Mouse (Mus musculus) cerebellum, adult 8-10 months (tissue): ENCODE measurements around the gene 2410004P03Rik.
"Not testable (repeated sequence)": the region's sequence is repeated elsewhere in the genome, so short reads cannot be mapped to it uniquely, and the experiment has no call there.

ENCODE experiments used
- DNase-seq: peaks from one replicate; pipeline ENCODE4 v3.0.0; 2022

2410004P03Rik gene

DNA sequence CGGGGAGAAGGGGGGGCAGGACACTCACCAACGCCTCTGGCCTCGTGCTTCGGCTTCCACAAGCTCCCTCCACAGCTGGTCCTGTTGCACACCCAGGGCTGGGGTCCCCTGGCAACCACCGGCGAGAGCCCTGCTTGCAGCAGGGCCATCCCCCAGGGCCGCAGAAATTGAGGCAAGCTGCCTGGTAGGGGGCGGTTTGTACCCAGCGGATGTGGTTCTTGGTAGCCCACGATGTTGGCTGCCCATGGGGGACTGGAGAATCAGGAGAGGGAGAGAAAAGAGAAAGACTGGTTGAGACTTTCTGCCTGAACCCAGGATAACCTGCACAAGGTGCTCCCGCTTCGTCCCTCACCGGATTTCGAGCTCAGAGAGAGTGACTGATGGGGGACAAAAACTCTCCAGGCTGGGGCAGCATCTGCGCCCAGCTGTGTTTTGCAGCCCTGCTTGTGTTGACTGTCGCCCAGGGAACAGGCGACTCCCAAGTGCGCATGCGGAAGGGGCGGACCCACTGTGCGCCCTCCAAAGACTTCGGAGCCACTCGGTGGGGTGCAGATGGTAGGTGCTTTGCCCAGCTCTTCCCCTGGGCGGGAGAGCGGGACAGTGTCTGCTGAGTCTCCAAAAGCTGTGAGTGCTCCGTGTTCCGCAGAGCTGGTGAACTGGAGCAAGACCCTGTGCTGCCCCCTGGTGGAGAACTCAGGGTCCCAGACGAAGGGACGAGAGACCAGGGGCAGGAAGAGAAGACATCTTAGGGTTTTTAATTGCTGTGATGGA is at the start of gene 2410004P03Rik:
TSS of gene 2410004P03Rik (minus strand) at position 628 of the 771 bp plus-strand sequence.
- peak; percentile 38 for DNase-seq

DNA sequence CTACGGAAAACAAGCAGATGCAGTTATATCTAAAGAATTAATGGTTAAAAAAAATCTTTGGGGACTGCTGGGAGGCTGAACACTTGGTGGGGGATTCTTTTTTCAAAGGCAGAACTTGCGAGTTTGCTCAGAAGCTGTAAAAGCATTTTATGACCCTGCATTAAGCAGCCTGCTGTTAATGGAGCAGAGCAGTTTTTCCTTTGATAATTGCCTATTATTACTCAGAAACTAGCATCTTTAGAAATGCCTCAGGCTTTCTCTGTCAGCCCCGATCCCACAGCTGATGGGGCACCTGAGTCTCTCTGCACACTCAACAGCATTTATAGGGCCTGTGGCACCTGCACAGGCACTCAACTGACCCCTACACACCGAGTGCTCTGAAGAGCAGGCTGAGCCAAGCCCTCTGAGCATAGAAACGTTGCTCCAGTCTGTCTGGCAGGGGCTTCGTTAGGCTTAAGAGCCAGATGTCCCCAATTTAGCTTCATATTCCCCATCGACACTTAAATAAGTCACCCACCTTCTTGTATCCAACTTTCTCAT is 49.7 kb upstream of the 2410004P03Rik start:
- no peak for DNase-seq

DNA sequence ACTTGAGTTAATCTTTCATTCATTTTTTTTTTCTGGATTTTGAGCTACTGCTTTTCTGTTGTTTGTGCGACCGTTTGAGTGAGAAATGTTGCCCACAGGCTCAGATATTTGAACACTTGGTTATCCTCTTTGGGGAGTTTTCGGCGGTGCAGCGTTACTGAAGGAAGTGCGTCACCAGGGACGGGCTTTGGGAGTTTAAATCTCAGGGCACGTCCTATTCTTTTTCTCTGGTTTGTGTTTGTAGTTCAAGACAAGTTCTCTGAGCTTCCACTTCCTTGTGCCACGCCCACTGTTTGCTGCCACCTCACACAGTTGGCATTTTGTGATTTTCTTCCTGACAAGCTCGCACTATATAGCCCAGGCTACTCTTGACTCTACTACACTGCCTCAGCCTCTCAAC is 47.0 kb upstream of the 2410004P03Rik start:
- DNase-seq: no peak

DNA sequence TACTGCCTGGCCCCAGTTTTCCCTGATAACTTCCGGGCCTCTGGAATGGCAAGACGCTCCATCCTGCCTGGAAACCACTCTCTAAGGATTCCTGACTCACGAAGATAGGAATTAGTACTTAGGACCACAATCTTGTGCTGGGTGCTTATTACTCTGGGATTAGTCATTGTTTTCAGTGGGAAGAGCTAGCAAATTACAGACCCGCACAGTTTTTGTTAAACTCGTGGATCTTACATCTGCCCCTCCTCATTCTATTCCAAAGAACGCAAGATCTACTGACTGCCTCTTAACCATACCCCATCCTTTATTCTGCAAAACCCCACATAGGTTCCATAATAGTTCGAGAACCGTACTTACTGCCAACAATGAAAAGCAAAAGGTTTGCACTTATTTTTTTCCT is 45.6 kb upstream of the 2410004P03Rik start:
- no peak for DNase-seq

DNA sequence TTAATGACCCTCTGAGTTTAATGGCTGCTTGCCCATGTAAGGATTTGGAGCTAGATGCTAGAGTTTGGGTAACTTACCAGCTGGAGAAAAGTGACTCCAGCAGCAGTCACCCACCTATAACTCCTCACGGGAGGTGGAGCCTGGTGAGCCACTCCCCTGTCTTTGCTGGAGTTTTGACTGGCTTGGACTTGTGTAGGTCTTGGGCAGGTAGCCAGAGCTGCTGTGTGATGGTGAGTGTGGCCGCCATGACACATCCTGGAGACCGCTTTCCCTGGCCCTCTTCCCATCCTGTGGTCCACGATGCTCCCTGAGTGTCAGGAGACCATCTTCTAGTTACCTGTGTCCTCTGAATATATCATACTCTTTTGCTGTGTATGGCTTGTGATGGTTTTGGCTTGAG is 44.2 kb upstream of the 2410004P03Rik start:
- no peak for DNase-seq

DNA sequence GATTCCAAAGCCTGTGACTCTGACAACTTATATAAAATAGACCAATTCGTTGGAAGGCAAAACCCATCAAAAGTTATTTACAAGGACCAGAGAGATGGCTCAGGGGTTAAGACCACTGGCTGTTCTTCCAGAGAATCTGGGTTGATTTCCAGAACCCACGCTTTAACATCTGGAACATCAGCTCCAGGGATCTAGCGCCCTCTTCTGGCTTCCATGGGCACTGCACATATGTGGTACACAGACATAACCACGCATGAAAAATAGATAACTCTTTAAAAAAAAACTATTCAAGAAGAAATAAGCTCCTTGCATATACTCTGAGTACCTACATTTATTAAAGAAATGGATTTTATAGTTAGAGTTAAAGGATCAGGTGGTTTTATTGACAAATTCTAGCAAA is 43.2 kb upstream of the 2410004P03Rik start:
- DNase-seq: no peak

DNA sequence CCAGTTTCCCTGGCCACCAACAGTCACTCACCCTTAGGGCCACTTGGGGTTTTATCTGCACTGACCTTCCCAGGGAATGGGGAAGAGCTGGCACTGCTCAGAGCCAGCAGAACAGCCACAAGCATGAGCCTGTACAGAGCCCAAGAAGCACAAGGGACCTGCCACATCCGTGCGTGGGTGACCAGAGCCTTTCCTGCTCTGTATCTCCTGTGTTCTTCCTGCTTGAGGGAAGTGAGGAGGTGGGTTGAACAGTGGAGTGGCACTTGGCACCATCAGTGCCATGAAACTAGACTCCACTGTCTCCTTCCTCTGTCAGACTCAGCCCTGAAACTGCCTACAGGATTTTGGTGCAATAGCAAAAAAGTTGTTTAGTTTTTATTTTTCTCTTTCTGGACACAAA is 41.1 kb upstream of the 2410004P03Rik start:
- no peak for DNase-seq

DNA sequence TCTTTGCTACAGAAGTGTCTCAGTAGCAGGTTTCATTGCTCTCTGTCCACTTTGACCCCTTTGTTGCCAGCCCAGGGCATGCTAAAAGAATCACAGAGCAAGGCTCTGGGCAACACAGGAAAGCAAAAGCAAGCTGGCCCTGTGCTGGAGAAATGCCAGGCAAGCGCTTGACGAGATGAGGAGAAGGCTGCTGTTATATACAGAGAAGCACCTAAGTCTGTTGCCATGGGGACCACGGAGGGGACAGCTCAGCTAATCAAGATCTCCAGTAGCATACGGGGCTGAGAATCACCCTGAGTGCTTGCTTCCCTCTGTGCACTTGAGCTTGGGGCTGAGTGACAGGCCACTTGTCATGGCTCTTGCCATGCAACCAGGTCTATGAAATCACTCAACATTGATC is 39.5 kb upstream of the 2410004P03Rik start:
- DNase-seq: no peak

DNA sequence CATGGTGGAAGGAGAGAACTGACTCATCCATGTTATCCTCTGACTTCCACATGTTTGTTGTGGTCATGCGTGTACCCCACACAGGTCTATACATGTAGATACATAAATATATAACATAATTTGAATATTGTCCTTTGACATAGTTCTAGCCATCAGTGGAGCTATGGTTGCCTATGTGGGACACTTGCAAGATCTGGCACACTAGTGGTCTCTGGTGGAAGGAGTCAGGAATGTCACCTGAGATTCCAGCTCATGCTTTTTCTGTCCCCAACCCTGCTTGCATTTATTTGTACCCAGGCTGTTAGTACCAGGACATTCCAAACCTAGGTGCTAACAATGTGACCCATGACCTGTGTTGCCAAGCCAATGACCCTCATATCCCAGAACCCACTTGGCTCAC is 38.3 kb upstream of the 2410004P03Rik start:
- no peak for DNase-seq

DNA sequence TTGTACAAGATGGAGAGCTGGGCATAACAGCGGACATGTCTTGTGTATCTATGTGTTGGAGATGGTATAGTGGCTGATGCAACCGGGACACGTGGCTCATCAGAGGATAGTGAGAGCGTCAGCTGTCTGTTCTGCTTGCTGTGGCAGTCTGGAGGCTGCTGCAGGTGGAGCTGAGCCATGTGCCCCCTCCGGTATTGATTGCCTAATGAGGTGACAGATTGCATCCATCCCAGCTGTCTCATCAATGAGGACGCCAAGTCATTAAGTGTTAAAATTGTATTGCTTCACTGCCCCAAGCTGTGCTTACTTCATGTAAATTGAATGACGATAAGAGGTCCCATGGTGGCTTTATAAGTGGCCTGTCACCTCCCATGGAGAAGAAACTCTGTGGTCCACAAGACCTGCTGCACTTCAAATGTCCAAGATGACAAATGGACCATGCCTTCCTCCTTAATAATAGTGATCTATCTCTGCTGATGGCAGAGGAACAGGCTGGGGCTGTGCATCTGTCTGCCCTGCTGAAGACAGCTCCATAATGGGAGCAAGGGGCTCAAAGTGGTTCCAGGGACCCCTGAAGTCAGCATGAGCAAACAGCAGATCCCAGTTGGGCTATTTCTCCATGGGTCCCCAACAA is 37.6 kb upstream of the 2410004P03Rik start:
- no peak for DNase-seq

DNA sequence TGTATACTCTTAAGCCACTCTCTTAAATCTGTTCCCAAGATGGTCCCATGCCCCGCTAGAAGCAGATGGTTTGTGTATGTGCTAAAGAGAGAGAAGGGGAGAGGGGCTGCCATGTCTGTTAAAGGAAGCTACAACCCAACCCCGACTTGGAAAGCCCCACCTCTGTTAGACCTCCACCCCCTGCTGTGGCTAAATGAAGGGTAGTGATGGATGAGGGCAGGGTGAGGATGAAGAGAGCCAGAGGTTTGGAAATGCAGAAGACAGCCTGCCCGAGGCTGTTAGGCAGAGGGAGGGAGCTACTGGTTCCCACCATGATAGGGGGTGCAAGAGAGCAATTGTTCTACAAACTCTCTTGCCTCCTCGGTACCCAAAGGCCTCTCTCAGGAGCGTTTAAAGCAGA is 31.8 kb upstream of the 2410004P03Rik start:
- no peak for DNase-seq

DNA sequence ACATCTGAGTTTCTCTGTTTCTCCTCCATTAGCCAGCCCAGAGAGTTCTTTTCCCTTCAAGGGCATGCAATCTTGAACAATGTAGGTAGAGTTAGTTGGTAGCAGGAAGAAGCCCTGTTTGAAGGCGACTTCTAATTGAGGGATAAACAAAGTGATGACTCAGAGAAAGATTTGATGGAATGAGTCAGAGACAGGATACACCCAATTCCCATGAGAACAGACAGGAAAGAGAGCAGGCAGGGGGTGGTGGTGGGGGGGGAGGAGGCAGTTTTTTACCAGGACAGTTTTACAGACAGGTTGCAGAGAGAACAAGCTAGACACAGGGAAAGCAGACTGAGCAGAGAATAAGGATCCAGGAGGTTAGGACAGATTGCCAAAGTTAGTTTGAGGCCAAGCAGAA is 29.0 kb upstream of the 2410004P03Rik start:
- no peak for DNase-seq

DNA sequence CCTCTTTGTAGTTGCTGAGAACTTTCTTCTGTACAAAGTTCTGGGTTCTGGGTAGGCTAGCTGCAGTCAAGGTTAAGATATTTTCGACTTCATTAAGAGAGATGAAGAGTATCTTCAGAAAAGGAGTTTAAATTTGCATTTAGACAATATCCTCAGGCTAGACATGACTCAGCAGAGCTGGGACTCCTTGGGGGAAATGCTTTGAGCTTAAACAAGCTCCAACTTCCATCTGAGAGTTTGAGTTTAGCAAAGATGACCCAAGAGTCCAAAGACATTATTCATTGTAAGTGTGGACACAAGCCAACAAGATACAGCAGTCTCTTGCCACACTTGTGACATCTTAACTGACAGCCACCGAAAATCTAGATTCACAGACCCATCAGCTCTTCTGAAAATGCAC is 27.9 kb upstream of the 2410004P03Rik start:
- DNase-seq: no peak

DNA sequence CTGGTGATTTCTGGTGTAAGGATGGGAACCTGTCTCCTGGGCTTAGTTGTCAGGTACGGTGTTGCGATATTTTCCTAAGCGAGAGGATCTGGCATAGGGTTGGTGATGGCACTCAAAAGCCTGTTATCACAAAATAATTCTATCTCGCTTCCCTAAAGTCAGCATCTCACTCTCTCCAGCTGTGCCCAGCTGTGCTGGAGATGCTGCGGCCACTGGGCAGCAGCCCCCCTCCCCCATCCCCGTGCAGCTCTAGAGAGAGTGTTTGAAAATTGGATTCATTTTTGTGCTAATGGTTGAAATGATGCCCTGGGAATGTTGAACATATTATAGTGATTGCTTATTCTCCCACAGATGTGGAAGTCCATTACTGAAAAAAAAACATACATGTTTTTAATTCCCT is 26.7 kb upstream of the 2410004P03Rik start:
- no peak for DNase-seq

DNA sequence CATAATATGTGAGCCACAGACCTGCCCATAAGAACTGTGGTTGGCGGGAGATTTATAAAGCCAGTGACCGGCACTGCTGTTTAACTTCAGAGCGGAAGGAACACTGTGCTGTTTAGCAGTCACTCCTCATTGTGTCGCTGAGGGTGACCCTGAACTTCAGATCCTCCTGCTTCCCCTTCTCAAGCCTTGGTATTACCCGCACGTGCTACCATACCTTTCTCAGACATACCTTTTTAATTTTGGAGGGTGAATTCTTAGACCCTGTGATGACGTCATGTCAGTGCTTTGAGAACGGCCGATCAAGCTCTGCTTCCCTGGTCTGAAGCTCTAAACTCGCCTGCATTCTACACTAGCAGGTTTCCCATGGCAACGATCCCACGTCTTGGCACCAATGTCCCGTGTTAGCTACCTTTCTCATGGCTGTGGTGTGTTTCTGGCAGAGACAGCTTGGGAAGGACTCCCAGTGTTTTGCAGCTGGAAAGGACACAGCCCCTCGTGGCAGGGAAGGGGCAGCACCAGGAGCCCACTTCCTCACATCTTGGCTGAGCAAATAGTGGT is 25.6 kb upstream of the 2410004P03Rik start:
- DNase-seq: no peak

DNA sequence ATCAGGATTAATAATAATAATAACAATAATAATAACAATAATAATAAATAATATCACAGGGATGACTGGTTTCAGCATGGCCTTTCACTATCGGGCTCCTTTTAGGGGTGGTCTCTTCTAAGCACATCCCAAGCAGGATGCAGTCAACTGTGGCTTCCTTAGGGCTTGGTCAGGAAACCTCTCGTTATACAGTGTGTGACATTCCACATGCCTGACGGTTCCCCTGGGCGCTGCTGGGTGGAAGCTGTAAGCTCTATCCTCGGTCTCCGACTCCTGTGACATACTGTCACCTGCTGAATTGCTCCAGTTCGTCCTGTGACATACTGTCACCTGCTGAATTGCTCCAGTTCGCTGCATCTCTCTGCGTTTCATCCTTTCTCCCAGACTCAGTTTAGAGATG is 25.0 kb upstream of the 2410004P03Rik start:
- DNase-seq: no peak

DNA sequence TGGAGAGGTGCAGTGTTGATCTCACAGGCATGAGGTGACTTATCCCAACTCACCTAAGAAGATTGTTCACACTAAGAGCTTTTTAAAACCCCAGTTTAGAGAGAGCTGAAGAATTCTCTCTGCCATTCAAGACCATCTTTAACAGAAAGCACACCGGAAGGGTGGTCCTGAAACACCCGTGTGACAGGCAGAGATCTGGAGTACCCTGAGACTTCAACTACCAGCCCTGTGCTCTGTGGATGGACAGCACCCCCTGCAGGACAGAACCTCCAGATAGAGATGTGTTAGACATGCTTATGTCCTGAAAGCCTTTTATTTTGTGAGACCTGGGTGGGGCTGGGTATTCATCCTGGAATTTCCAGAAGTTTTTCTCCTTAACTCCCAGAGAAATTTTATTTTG is 23.6 kb upstream of the 2410004P03Rik start:
- DNase-seq: peak; percentile 13

DNA sequence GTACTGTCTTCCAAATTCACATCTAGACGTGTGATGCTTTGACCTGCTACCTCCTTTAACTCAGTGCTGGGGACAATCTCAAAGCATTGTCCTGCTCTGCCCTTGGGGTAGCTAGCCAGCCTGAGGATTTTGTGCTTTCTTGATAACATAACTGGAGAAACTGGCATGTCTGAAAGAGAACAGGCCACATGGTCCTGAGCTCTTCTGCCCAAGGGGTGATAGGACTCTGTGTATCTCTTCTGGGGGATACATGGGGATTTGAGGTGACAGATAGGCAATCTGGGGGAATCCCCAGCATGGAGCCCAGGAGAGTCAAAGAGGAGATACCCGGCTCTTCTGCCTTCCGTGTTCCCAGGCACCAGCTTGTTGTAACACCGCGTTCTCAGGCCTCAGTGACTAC is 23.1 kb upstream of the 2410004P03Rik start:
- no peak for DNase-seq

DNA sequence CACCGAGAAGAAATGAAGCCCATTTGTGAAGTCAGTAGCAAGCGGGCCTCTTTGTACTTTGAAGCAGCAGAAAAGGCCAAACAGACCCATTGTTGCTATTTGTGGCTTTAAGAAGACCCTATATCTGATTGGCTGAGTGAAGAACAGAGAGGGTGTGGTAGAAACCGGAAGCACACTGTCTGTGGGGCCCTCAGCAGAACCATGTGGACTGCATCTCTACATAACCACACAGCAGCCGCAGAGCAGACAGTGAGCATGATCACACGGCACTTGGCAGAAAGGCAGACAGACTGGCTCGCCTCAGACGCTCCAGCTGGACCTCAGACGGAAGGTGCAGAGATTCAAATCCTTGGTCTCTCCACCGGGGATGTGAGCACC is 21.9 kb upstream of the 2410004P03Rik start:
- no peak for DNase-seq

DNA sequence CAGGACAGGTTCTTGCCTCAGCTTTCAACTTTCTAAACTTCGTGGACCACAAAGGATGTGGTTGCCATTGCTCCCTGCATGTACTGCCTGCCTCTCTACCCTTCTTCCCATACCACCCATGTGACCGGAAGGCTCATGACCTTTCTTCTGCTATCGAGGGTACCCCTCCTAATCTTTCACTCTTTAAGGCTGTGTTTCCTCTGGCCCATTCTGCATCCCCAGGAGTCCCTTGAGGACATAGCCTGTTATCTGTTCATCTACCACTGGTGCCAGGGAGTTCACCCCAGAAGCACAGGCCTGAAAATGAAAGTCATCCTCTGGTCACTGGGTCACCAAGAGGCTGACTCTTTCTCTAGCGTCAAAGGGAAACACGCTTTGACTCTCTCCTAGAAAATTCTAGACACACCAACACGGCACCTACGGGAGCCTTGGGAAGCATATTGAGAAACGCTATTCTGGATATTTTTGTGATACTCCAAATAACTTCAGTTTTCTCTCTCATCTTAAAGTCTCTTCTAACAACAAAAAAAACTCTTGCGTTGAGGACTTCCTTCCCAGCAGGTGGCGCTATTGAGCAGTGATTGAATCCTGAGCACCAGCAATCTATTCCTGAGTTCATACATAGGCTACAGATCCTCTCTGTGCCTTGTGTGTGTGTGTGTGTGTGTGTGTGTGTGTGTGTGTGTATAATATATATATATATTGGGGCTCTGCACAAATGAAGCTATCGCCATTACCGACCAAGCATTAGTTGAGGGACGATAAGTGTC is 21.4 kb upstream of the 2410004P03Rik start:
- DNase-seq: peak; percentile 68

DNA sequence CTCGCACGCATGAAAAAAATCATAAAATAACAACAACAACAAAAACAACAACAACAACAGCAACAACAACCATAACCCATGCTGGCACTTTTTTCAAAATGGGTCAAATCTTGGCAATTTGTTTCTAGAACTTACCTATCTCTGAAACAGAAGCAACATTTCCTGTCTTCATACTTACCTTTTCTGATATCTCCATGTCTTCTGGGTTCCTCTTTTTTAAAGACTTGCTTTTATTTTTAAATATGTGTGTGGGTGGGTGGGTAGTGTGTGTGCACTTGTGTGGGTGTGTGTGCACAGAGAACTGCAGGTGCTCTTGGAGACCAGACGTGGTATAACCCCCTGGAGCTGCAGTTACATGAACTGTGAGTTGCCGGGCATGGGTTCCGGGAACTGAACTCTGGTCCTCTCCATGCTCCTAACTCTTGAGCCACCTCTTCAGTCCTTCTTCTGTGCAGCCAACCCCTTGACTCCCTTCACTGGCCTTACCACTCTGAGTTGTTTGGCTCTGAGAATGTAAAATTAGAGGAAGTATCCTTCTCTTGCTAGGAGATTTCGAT is 13.1 kb upstream of the 2410004P03Rik start:
- DNase-seq: no peak

DNA sequence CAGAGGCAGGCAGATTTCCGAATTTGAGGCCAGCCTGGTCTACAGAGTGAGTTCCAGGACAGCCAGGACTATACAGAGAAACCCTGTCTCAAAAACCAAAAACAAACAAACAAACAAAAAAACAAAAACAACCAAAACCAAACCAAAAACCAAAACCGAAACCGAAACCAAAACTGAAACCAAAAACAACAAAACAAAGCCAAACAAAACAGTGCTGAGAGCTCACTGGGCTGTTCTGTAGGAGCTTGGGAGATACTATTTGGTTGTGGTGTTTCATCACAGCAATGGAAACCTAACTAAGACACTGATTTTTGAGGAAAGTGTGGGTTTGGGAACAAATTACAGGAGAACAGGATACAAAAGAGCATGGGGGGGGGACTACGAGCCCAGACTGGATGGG is 10.6 kb upstream of the 2410004P03Rik start:
- DNase-seq: no peak

DNA sequence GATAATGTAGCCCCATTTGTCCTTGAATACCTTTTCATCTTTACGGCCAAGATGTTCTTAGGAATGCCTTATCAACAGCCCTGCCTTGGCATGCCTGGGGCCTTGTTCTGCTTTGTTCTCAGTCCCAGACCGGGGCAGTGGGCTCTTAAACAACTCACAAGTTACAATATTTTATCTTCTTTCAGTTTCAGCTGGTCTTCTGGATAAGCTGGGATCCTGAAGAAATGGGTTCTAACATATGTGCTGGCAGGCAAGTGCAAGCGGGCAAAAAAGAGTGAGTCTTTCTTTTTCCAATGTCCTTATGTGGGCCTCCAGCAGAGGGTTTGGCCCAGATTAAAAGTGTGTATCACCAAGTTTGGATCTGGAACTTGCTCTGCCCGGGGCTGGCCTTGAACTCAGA is 9.6 kb upstream of the 2410004P03Rik start:
- not testable (repeated sequence) for DNase-seq
